Mouse (Mus musculus) CH12.LX (cell line): ENCODE results near the gene Flt3l. TPM values are rescaled to one million over a fixed set of nuclear protein-coding genes. Genes with fewer than 3 reads are reported as not detected.

Experiments used
- DNase-seq: peaks from one replicate; pipeline ENCODE4 v3.0.0-alpha.2; 2013; ENCODE audit errors: extremely low read depth
- H3K27ac ChIP-seq: 2 replicates; pipeline ENCODE4 v1.5.1; 2012; ENCODE audit warnings: low read depth, mild to moderate bottlenecking, control low read depth, moderate library complexity; ENCODE audit not compliant: insufficient read depth
- H3K27me3 ChIP-seq: replicated peaks from 2 replicates; pipeline ENCODE3; 2012; ENCODE audit warnings: inconsistent platforms
- H3K36me3 ChIP-seq, 2 experiments: replicated peaks in 1 of 2; 2 replicates each; pipeline versions ENCODE3 to v1.6.1; 2012; ENCODE audit warnings: inconsistent platforms in 1 of 2, low read length in 1 of 2, mild to moderate bottlenecking in 1 of 2, mixed read lengths in 1 of 2, moderate library complexity in 1 of 2; ENCODE audit not compliant: control insufficient read depth in 1 of 2, insufficient read depth in 1 of 2
- H3K4me1 ChIP-seq, 2 experiments: 2 replicates each; pipeline ENCODE4 v1.6.1; 2012; ENCODE audit warnings: inconsistent platforms in 1 of 2, moderate library complexity in 1 of 2; ENCODE audit not compliant: insufficient read depth in 2 of 2, control insufficient read depth in 1 of 2
- H3K4me2 ChIP-seq: 2 replicates; pipeline ENCODE4 v1.6.1; 2012; ENCODE audit warnings: low read depth, mild to moderate bottlenecking, control low read depth; ENCODE audit not compliant: poor library complexity, insufficient read depth, severe bottlenecking
- H3K4me3 ChIP-seq, 3 experiments: fragments of 150-350 bp in 1 of 3; sonication (generic) in 1 of 3; replicated peaks in 1 of 3; 2 replicates each; pipeline versions ENCODE3 to v1.5.1; 2011 to 2012; ENCODE audit warnings: low read depth in 2 of 3, low read length in 2 of 3, mild to moderate bottlenecking in 2 of 3, moderate library complexity in 2 of 3, control low read depth in 1 of 3, improper control_type of control experiment in 1 of 3, inconsistent platforms in 1 of 3, mixed read lengths in 1 of 3; ENCODE audit not compliant: poor library complexity in 1 of 3
- H3K79me2 ChIP-seq: replicated peaks from 2 replicates; pipeline ENCODE4 v1.6.1; 2012; ENCODE audit warnings: mild to moderate bottlenecking, moderate library complexity; ENCODE audit not compliant: control insufficient read depth, poor library complexity, insufficient read depth, severe bottlenecking; ENCODE audit errors: extremely low read depth
- H3K9ac ChIP-seq: 2 replicates; pipeline ENCODE4 v1.6.1; 2012; ENCODE audit warnings: low read depth, mild to moderate bottlenecking, control low read depth, moderate library complexity; ENCODE audit not compliant: insufficient read depth
- H3K9me3 ChIP-seq: replicated peaks from 2 replicates; pipeline ENCODE3; 2012; ENCODE audit warnings: low read length, inconsistent platforms, mixed read lengths
- CHD1 ChIP-seq: IDR thresholded peaks from 2 replicates; pipeline ENCODE4 v1.6.1; 2012; ENCODE audit warnings: low read depth, low read length, improper control_type of control experiment, inconsistent platforms
- CTCF ChIP-seq, 2 experiments: IDR thresholded peaks in 1 of 2; conservative IDR thresholded peaks in 1 of 2; 2 replicates each; pipeline ENCODE4 v1.5.1; 2011 to 2012; ENCODE audit warnings: low read depth in 2 of 2, low read length in 2 of 2, improper control_type of control experiment in 1 of 2, inconsistent platforms in 1 of 2, mild to moderate bottlenecking in 1 of 2, moderate library complexity in 1 of 2
- E2F4 ChIP-seq: IDR thresholded peaks from 2 replicates; pipeline ENCODE4 v1.6.1; 2011; ENCODE audit warnings: low read depth, low read length, improper control_type of control experiment; ENCODE audit not compliant: insufficient replicate concordance
- ELF1 ChIP-seq: IDR thresholded peaks from 2 replicates; pipeline ENCODE4 v1.6.1; 2014; ENCODE audit warnings: low read depth, mild to moderate bottlenecking, inconsistent platforms, low read length, improper control_type of control experiment
- ETS1 ChIP-seq: conservative IDR thresholded peaks from 2 replicates; pipeline ENCODE4 v1.6.1; 2012; ENCODE audit warnings: low read depth, mild to moderate bottlenecking, inconsistent platforms, low read length, improper control_type of control experiment, moderate library complexity
- HCFC1 ChIP-seq: IDR thresholded peaks from 2 replicates; pipeline ENCODE4 v1.6.1; 2012; ENCODE audit warnings: low read depth, mild to moderate bottlenecking, inconsistent platforms, low read length, improper control_type of control experiment
- JUN ChIP-seq: IDR thresholded peaks from 2 replicates; pipeline ENCODE4 v1.6.1; 2011; ENCODE audit warnings: low read depth, mild to moderate bottlenecking, low read length, improper control_type of control experiment, moderate library complexity; ENCODE audit not compliant: insufficient read depth
- MAFK ChIP-seq: IDR thresholded peaks from 2 replicates; pipeline ENCODE4 v1.6.1; 2011; ENCODE audit warnings: low read length, improper control_type of control experiment; ENCODE audit not compliant: insufficient replicate concordance
- MAZ ChIP-seq: IDR thresholded peaks from 2 replicates; pipeline ENCODE4 v1.6.1; 2012; ENCODE audit warnings: low read depth, mild to moderate bottlenecking, inconsistent platforms, low read length, improper control_type of control experiment, moderate library complexity
- MXI1 ChIP-seq: IDR thresholded peaks from 2 replicates; pipeline ENCODE4 v1.6.1; 2011; ENCODE audit warnings: mild to moderate bottlenecking, low read depth, low read length, improper control_type of control experiment
- MYC ChIP-seq: IDR thresholded peaks from 2 replicates; pipeline ENCODE4 v1.6.1; 2011; ENCODE audit warnings: low read depth, mild to moderate bottlenecking, improper control_type of control experiment, low read length
- NELFE ChIP-seq: IDR thresholded peaks from 2 replicates; pipeline ENCODE4 v1.6.1; 2011; ENCODE audit warnings: low read depth, low read length, improper control_type of control experiment
- NRF1 ChIP-seq: IDR thresholded peaks from 2 replicates; pipeline ENCODE4 v1.6.1; 2014; ENCODE audit warnings: low read depth, mild to moderate bottlenecking, inconsistent platforms, low read length, improper control_type of control experiment, moderate library complexity
- PAX5 ChIP-seq: IDR thresholded peaks from 2 replicates; pipeline ENCODE4 v1.6.1; 2012; ENCODE audit warnings: low read length, inconsistent platforms, mixed read lengths
- POLR2A ChIP-seq: IDR thresholded peaks from 2 replicates; pipeline ENCODE4 v1.6.1; 2011; ENCODE audit warnings: low read depth, mild to moderate bottlenecking, improper control_type of control experiment, low read length
- POLR2AphosphoS2 ChIP-seq: IDR thresholded peaks from 2 replicates; pipeline ENCODE4 v1.6.1; 2011; ENCODE audit warnings: low read depth, low read length, improper control_type of control experiment
- RAD21 ChIP-seq: IDR thresholded peaks from 2 replicates; pipeline ENCODE4 v1.6.1; 2011; ENCODE audit warnings: low read depth, mild to moderate bottlenecking, low read length, improper control_type of control experiment, moderate library complexity
- RCOR1 ChIP-seq: conservative IDR thresholded peaks from 2 replicates; pipeline ENCODE4 v1.6.1; 2012; ENCODE audit warnings: low read depth, mild to moderate bottlenecking, inconsistent platforms, low read length, improper control_type of control experiment
- SIN3A ChIP-seq: IDR thresholded peaks from 2 replicates; pipeline ENCODE4 v1.6.1; 2012; ENCODE audit warnings: low read length, improper control_type of control experiment, inconsistent platforms
- USF1 ChIP-seq: IDR thresholded peaks from 2 replicates; pipeline ENCODE4 v1.6.1; 2014; ENCODE audit warnings: low read depth, mild to moderate bottlenecking, inconsistent platforms, low read length, improper control_type of control experiment
- USF2 ChIP-seq: conservative IDR thresholded peaks from 2 replicates; pipeline ENCODE4 v1.6.1; 2011; ENCODE audit warnings: low read depth, low read length, improper control_type of control experiment
- ZC3H11A ChIP-seq: IDR thresholded peaks from 2 replicates; pipeline ENCODE4 v1.6.1; 2012; ENCODE audit warnings: low read depth, mild to moderate bottlenecking, inconsistent platforms, low read length, improper control_type of control experiment
- ZKSCAN1 ChIP-seq: IDR thresholded peaks from 2 replicates; pipeline ENCODE4 v1.6.1; 2012; ENCODE audit warnings: low read depth, inconsistent platforms, low read length, improper control_type of control experiment, borderline replicate concordance
- ZMIZ1 ChIP-seq: IDR thresholded peaks from 2 replicates; pipeline ENCODE4 v1.6.1; 2012; ENCODE audit warnings: low read depth, mild to moderate bottlenecking, inconsistent platforms, low read length, improper control_type of control experiment
- dilution Hi-C: fragments of 300-500 bp; cut with MboI; formaldehyde crosslinking; loops from 2 replicates; pipeline ENCODE4 v1.14.3; 2020; ENCODE audit warnings: low sequenced_read_pairs; ENCODE audit not compliant: extremely low pct_unique_long_range_greater_than_20kb, extremely low pct_ligation_motif_present
- in situ Hi-C: fragments of 300-500 bp; cut with MboI; formaldehyde crosslinking; loops from 3 replicates; pipeline ENCODE4 v1.14.3; 2019; ENCODE audit warnings: low sequenced_read_pairs, low pct_ligation_motif_present, low pct_unique_long_range_greater_than_20kb, mixed read lengths
- polyA plus RNA-seq: library from polyadenylated mRNA; unstranded; fragments of >175 nt; gene quantifications from 2 replicates; pipeline ENCODE4 v1.2.1, GENCODE M21; 2012; ENCODE audit warnings: low read depth; ENCODE audit not compliant: insufficient read length
- total RNA-seq, 2 experiments: library from RNA; depleted of rRNA; stranded (reverse); fragments of 300-350 nt in 1 of 2; fragments of >200 nt in 1 of 2; gene quantifications; 2 replicates each; pipeline ENCODE4 v1.2.3; 2012 to 2014

The Flt3l gene
- total and polyA plus RNA-seq, 3 experiments: 4.6 to 14.9 (median 4.9) TPM

DNA sequence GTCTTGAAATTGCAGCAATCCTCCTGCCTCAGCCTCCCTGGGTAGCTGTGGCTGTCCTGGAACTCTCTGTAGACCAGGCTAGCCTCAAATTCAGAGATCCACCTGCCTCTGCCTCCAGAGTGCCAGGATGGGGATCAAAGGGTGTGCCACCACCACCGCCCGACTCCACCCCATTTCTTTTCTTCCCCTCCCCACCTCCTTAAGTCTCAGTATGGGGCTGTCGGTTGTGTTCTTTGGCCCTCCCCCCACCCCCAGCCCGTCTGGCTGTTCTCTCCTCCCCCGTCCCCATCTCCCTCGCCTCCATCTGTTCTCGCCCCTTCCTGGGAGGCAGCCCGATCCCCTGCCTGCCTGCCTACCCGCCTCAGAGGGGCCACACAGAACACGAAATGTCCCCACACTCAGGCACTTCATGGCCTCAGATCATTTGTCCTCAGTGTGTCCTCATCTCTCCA is 30.7 kb upstream of the Flt3l start:
- in situ Hi-C loops: loop anchor here (10.0 kb wide), 1 partner anchor 138 kb away; no protein-coding TSS in a partner anchor
- TF ChIP-seq ZC3H11A (no peak), NRF1 (no peak), POLR2AphosphoS2 (no peak), ELF1 (no peak), E2F4 (no peak), MYC (no peak), MAFK (no peak), PAX5 (no peak), ZKSCAN1 (no peak), ETS1 (no peak), MAZ (no peak), MXI1 (no peak), ZMIZ1 (no peak), HCFC1 (no peak), RCOR1 (no peak), USF2 (no peak)
- peaks cover 0 to 8% of the 10 kb centered on the region in 2 experiments; a peak in 3 of 4 replicates for H3K4me1 ChIP-seq
- H3K4me2 ChIP-seq: no peak overlapping the region
- peaks cover 71% of the 10 kb centered on the region for H3K27me3 ChIP-seq
- no peak overlapping the region for H3K27ac ChIP-seq
- peaks cover 31% of the 10 kb centered on the region for H3K9me3 ChIP-seq
- no peak overlapping the region for H3K4me3 ChIP-seq
- dilution Hi-C loops: no loop called here
- no peak for DNase-seq
- no peaks in the 10 kb centered on the region for H3K79me2 ChIP-seq
- H3K9ac ChIP-seq: no peak overlapping the region
- H3K36me3 ChIP-seq: no peaks in the 10 kb centered on the region

DNA sequence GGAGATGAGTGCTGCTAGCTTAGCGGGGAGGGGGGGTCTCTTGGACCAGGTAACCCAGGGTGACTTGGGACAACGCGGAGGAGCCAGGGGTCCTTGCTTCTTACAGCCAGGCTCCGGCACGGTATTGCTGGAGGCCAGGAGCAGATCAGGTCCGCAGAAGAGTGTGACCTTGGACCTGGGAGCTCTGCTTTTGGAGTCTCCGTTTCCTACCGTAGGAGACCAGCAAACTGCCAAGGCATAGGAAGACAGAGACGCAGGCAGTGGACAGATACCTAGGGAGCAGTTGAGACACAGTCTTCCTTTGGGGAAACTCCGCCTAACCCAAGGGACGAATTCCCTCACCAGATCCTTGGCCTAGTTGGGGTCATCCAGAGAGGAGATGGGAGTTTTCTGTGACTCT is 29.5 kb upstream of the Flt3l start:
- Histone ChIP-seq H3K9me3 (peaks cover 25% of the 10 kb centered on the region), H3K79me2 (no peaks in the 10 kb centered on the region), H3K36me3 (peaks cover 0 to 4% of the 10 kb centered on the region in 2 experiments), H3K9ac (no peak overlapping the region), H3K4me2 (no peak overlapping the region), H3K4me3 (no peak overlapping the region), H3K4me1 (peaks cover 0 to 11% of the 10 kb centered on the region in 2 experiments; a peak in 3 of 4 replicates), H3K27ac (no peak overlapping the region)
- DNase-seq: no peak
- in situ Hi-C loops: loop anchor here (10.0 kb wide), 1 partner anchor 139 kb away; no protein-coding TSS in a partner anchor
- TF ChIP-seq ETS1 (no peak), ZKSCAN1 (no peak), HCFC1 (no peak), NRF1 (no peak), MYC (no peak), MXI1 (no peak), CHD1 (no peak), SIN3A (no peak), JUN (no peak), NELFE (no peak), RCOR1 (no peak), POLR2A (no peak), RAD21 (no peak), PAX5 (no peak), CTCF (conservative IDR thresholded peaks at IDR 0.05 in 1 of 2, IDR thresholded peaks at IDR 0.05 in 1 of 2; ENCODE audit: low read depth in 2 of 2, low read length in 2 of 2) (no peak), USF1 (no peak)
- TF ChIP-seq, all 38 proteins: peak for 0
- dilution Hi-C loops: no loop called here
- H3K27me3 ChIP-seq: peaks cover 68% of the 10 kb centered on the region
